Mouse (Mus musculus): ENCODE data around the gene Pdpr. TPM values are rescaled to one million over a fixed set of nuclear protein-coding genes. Genes with fewer than 3 reads are reported as not detected.
A peak's percentile ranks its signal among the peaks of the same experiment; 100 is the strongest.
"Not testable (repeated sequence)": the region's sequence is repeated elsewhere in the genome, so short reads cannot be mapped to it uniquely, and the experiment has no call there.

The Pdpr gene
- total RNA-seq, 2 experiments from 2014 or later, result 28.1 to 29.5 TPM

GRCm38 (mm10) chr8:111081580-111082258 lies 12.7 kb upstream of the Pdpr start:
- no peak for DNase-seq (ENCODE audit: low spot score in 2 of 2)
- intact Hi-C loops (cut with DNase I), result no loop called here

- DNase-seq (ENCODE audit: low spot score in 2 of 2); intact Hi-C loops (cut with DNase I): not testable (repeated sequence)
Observed at GRCm38 (mm10) chr8:111083936-111084335, 10.5 kb upstream of the Pdpr start.

GRCm38 (mm10) chr8:111090126-111090525 lies 4.3 kb upstream of the Pdpr start:
- peak; percentile 52 to 65 for DNase-seq (ENCODE audit: low spot score in 2 of 2)
- intact Hi-C loops (cut with DNase I), result loop anchor here (10.0 kb wide), 1 partner anchor 335 kb away; no protein-coding TSS in a partner anchor

- intact Hi-C loops (cut with DNase I), result loop anchor here (2.0 to 10.0 kb wide), 2 partner anchors 29 to 337 kb away; no protein-coding TSS in a partner anchor
- DNase-seq (ENCODE audit: low spot score in 2 of 2), result no peak
Observed at GRCm38 (mm10) chr8:111091706-111092105, 2.7 kb upstream of the Pdpr start.

GRCm38 (mm10) chr8:111092326-111092725 lies 2.1 kb upstream of the Pdpr start, which contains the start of gene Clec18a:
Clec18a (minus strand) TSS chr8:111092426.
- intact Hi-C loops (cut with DNase I), result loop anchor here (2.0 to 10.0 kb wide), 2 partner anchors 30 to 338 kb away; no protein-coding TSS in a partner anchor
- DNase-seq (ENCODE audit: low spot score in 2 of 2), result not testable (repeated sequence)

GRCm38 (mm10) chr8:111094719-111095302 lies 381 bp downstream of the Pdpr start:
- intact Hi-C loops (cut with DNase I), result loop anchor here (10.0 kb wide), 1 partner anchor 340 kb away; no protein-coding TSS in a partner anchor
- peak in 1 of 2 experiments; percentile 25 for DNase-seq (ENCODE audit: low spot score in 2 of 2)

GRCm38 (mm10) chr8:111114891-111115290 lies 20.5 kb downstream of the Pdpr start:
- intact Hi-C loops (cut with DNase I), result no loop called here
- no peak for DNase-seq (ENCODE audit: low spot score in 2 of 2)

GRCm38 (mm10) chr8:111119481-111119880 lies 25.1 kb downstream of the Pdpr start:
- intact Hi-C loops (cut with DNase I), result no loop called here
- no peak for DNase-seq (ENCODE audit: low spot score in 2 of 2)

- intact Hi-C loops (cut with DNase I), result no loop called here
- DNase-seq (ENCODE audit: low spot score in 2 of 2), result no peak
Observed at GRCm38 (mm10) chr8:111130756-111131155, 36.3 kb downstream of the Pdpr start.

- intact Hi-C loops (cut with DNase I), result no loop called here
- DNase-seq (ENCODE audit: low spot score in 2 of 2), result no peak
Observed at GRCm38 (mm10) chr8:111142521-111142920, 48.1 kb downstream of the Pdpr start.

GRCm38 (mm10) chr8:111144901-111145459 lies 50.5 kb downstream of the Pdpr start:
- DNase-seq (ENCODE audit: low spot score in 2 of 2), result peak in 1 of 2 experiments; percentile 36

GRCm38 (mm10) chr8:111145460-111146012 lies 51.1 kb downstream of the Pdpr start:
- intact Hi-C loops (cut with DNase I), result not testable (repeated sequence)

More at GRCm38 (mm10) chr8:111144901-111145459, 50.5 kb downstream of the Pdpr start:
- intact Hi-C loops (cut with DNase I), result not testable (repeated sequence)

GRCm38 (mm10) chr8:111155721-111156436 lies 61.4 kb downstream of the Pdpr start:
- intact Hi-C loops (cut with DNase I), result no loop called here
- DNase-seq (ENCODE audit: low spot score in 2 of 2), result no peak

More at GRCm38 (mm10) chr8:111145460-111146012, 51.1 kb downstream of the Pdpr start:
- DNase-seq (ENCODE audit: low spot score in 2 of 2), result peak; percentile 90 to 93

- peak; percentile 31 to 42 for DNase-seq (ENCODE audit: low spot score in 2 of 2)
- intact Hi-C loops (cut with DNase I), result no loop called here
Observed at GRCm38 (mm10) chr8:111157617-111158016, 63.2 kb downstream of the Pdpr start.

GRCm38 (mm10) chr8:111171661-111172060 lies 77.2 kb downstream of the Pdpr start:
- DNase-seq (ENCODE audit: low spot score in 2 of 2), result no peak
- intact Hi-C loops (cut with DNase I), result no loop called here

- intact Hi-C loops (cut with DNase I), result loop anchor here (2.0 kb wide), 1 partner anchor 73 kb away; the partner anchor contains the start of gene Glg1
- peak; percentile 36 to 48 for DNase-seq (ENCODE audit: low spot score in 2 of 2)
Observed at GRCm38 (mm10) chr8:111185472-111185947, 91.1 kb downstream of the Pdpr start.

Data from left cerebral cortex, postnatal 36 days (tissue).